Mouse (Mus musculus): ENCODE measurements at regions not wholly inside any gene's neighbourhood (a gene's known extent, or its start where the extent isn't known, plus 50 kb on each side); places are given as distances from the start of the nearest gene placed in this dataset.

DNA sequence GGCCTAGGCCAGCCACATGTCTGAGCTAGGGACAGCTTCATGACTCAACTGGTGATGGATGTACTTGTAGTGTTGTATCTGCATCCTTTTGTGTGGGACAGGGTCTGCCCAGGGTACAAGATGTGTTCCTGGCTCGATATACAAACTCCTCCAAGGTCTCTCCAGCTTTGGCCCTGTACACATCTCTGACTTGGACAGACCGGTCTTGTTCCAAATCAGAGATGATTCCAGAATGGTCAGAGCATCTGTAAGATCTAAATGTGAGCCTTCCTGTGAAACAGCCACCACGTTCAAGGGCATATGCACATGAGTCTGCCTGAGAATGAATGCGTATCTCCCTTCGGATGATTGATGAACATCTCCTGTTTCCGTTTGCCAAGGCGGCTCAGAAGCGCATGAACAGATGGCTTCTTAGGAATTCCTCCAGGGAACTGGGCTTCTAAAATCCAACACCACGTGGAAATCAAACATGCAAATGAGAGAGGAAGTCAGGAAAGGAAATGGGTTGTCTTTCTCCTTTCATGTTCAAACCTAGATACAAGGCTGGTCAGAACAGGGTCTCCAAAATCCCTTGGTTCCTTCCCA lies 172.7 kb upstream of the Fstl4 start:
- Histone ChIP-seq H3K9me3 (replicated peaks; ENCODE audit: control insufficient read depth, low read length) (no peaks in the 10 kb centered on the region; the same call in 1 of the 2 replicates), H3K4me3 (replicated peaks; ENCODE audit: low read length) (no peak overlapping the region), H3K27me3 (ENCODE audit: control insufficient read depth, insufficient read depth, low read length) (no peaks in the 10 kb centered on the region), H3K4me2 (ENCODE audit: low read depth, low read length) (no peak overlapping the region), H3K9ac (ENCODE audit: low read length) (no peak overlapping the region), H3K4me1 (ENCODE audit: control insufficient read depth, insufficient read depth, low read length) (no peaks in the 10 kb centered on the region), H3K27ac (ENCODE audit: low read length) (no peak overlapping the region), H3K36me3 (ENCODE audit: control insufficient read depth, insufficient read depth, low read length) (no peaks in the 10 kb centered on the region)
- 46% methylated on average over 9 of the region's 9 CpGs for WGBS
- ATAC-seq (ENCODE audit: insufficient read depth, low FRiP score), result no peak

- ATAC-seq (ENCODE audit: insufficient read depth, low FRiP score), result no peak
- no peaks in the 10 kb centered on the region; the same call in 1 of the 2 replicates for H3K9me3 ChIP-seq (replicated peaks; ENCODE audit: control insufficient read depth, low read length)
- no peaks in the 10 kb centered on the region for H3K4me1 ChIP-seq (ENCODE audit: control insufficient read depth, insufficient read depth, low read length)
- no peak overlapping the region for H3K9ac ChIP-seq (ENCODE audit: low read length)
- H3K4me3 ChIP-seq (replicated peaks; ENCODE audit: low read length), result no peak overlapping the region
- no peaks in the 10 kb centered on the region for H3K27me3 ChIP-seq (ENCODE audit: control insufficient read depth, insufficient read depth, low read length)
- WGBS, result 76% methylated on average over 4 of the region's 4 CpGs
- H3K36me3 ChIP-seq (ENCODE audit: control insufficient read depth, insufficient read depth, low read length), result no peaks in the 10 kb centered on the region
- H3K27ac ChIP-seq (ENCODE audit: low read length), result no peak overlapping the region
- H3K4me2 ChIP-seq (ENCODE audit: low read depth, low read length), result no peak overlapping the region
Measured at GRCm38 (mm10) chr11:52594092-52594491, 170.3 kb upstream of the Fstl4 start.

GRCm38 (mm10) chr11:52601196-52601595 lies 163.2 kb upstream of the Fstl4 start:
- Histone ChIP-seq H3K4me2 (ENCODE audit: low read depth, low read length) (no peak overlapping the region), H3K4me3 (replicated peaks; ENCODE audit: low read length) (no peak overlapping the region), H3K36me3 (ENCODE audit: control insufficient read depth, insufficient read depth, low read length) (no peaks in the 10 kb centered on the region), H3K27ac (ENCODE audit: low read length) (no peak overlapping the region), H3K9me3 (replicated peaks; ENCODE audit: control insufficient read depth, low read length) (no peaks in the 10 kb centered on the region), H3K27me3 (ENCODE audit: control insufficient read depth, insufficient read depth, low read length) (no peaks in the 10 kb centered on the region), H3K9ac (ENCODE audit: low read length) (no peak overlapping the region), H3K4me1 (ENCODE audit: control insufficient read depth, insufficient read depth, low read length) (no peaks in the 10 kb centered on the region)
- ATAC-seq (ENCODE audit: insufficient read depth, low FRiP score), result no peak
- 82% methylated on average over 6 of the region's 6 CpGs for WGBS

DNA sequence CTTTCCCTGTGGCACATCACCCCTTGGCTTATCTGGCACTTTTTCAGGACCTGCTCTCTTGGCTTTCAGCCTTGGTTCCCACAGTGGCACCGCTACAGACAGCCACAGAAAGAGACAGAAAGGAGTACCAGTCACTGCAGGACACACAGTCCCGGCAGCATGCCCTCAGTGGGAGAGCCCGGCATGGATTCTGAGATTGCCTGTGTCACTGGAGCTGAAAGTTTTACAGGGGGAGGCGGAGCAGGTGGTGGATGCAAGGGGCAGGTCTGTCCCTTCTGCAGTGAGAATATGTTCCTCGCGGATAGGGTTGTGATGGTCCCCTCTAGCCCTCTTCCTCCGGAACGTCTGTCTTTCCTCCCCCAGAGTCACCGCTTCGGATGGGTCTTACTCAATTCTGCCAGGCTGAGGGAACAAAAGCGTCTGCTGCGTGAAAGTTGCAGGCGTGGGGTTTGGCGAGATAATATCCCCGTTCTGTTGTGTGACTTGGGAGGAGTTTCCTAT lies 162.3 kb upstream of the Fstl4 start:
- Histone ChIP-seq H3K4me1 (ENCODE audit: control insufficient read depth, insufficient read depth, low read length) (no peaks in the 10 kb centered on the region), H3K9me3 (replicated peaks; ENCODE audit: control insufficient read depth, low read length) (no peaks in the 10 kb centered on the region), H3K36me3 (ENCODE audit: control insufficient read depth, insufficient read depth, low read length) (no peaks in the 10 kb centered on the region), H3K4me2 (ENCODE audit: low read depth, low read length) (no peak overlapping the region), H3K4me3 (replicated peaks; ENCODE audit: low read length) (no peak overlapping the region), H3K27ac (ENCODE audit: low read length) (no peak overlapping the region), H3K9ac (ENCODE audit: low read length) (no peak overlapping the region), H3K27me3 (ENCODE audit: control insufficient read depth, insufficient read depth, low read length) (no peaks in the 10 kb centered on the region)
- WGBS, result 70% methylated on average over 15 of the region's 15 CpGs
- no peak for ATAC-seq (ENCODE audit: insufficient read depth, low FRiP score)

GRCm38 (mm10) chr11:52602796-52603195 lies 161.6 kb upstream of the Fstl4 start:
- no peaks in the 10 kb centered on the region for H3K9me3 ChIP-seq (replicated peaks; ENCODE audit: control insufficient read depth, low read length)
- no peak overlapping the region for H3K4me3 ChIP-seq (replicated peaks; ENCODE audit: low read length)
- H3K27me3 ChIP-seq (ENCODE audit: control insufficient read depth, insufficient read depth, low read length), result no peaks in the 10 kb centered on the region
- no peak overlapping the region for H3K27ac ChIP-seq (ENCODE audit: low read length)
- 70% methylated on average over 5 of the region's 5 CpGs for WGBS
- H3K4me1 ChIP-seq (ENCODE audit: control insufficient read depth, insufficient read depth, low read length), result no peaks in the 10 kb centered on the region
- H3K36me3 ChIP-seq (ENCODE audit: control insufficient read depth, insufficient read depth, low read length), result no peaks in the 10 kb centered on the region
- no peak for ATAC-seq (ENCODE audit: insufficient read depth, low FRiP score)
- H3K9ac ChIP-seq (ENCODE audit: low read length), result no peak overlapping the region
- no peak overlapping the region for H3K4me2 ChIP-seq (ENCODE audit: low read depth, low read length)

GRCm38 (mm10) chr11:52610681-52611165 lies 153.7 kb upstream of the Fstl4 start:
- no peaks in the 10 kb centered on the region for H3K4me1 ChIP-seq (ENCODE audit: control insufficient read depth, insufficient read depth, low read length)
- H3K4me3 ChIP-seq (replicated peaks; ENCODE audit: low read length), result no peak overlapping the region
- H3K9ac ChIP-seq (ENCODE audit: low read length), result no peak overlapping the region
- peaks cover 3% of the 10 kb centered on the region for H3K9me3 ChIP-seq (replicated peaks; ENCODE audit: control insufficient read depth, low read length)
- H3K36me3 ChIP-seq (ENCODE audit: control insufficient read depth, insufficient read depth, low read length), result no peaks in the 10 kb centered on the region
- H3K4me2 ChIP-seq (ENCODE audit: low read depth, low read length), result no peak overlapping the region
- H3K27me3 ChIP-seq (ENCODE audit: control insufficient read depth, insufficient read depth, low read length), result no peaks in the 10 kb centered on the region
- H3K27ac ChIP-seq (ENCODE audit: low read length), result no peak overlapping the region
- WGBS, result 97% methylated on average over 1 of the region's 1 CpGs
- ATAC-seq (ENCODE audit: insufficient read depth, low FRiP score), result no peak

DNA sequence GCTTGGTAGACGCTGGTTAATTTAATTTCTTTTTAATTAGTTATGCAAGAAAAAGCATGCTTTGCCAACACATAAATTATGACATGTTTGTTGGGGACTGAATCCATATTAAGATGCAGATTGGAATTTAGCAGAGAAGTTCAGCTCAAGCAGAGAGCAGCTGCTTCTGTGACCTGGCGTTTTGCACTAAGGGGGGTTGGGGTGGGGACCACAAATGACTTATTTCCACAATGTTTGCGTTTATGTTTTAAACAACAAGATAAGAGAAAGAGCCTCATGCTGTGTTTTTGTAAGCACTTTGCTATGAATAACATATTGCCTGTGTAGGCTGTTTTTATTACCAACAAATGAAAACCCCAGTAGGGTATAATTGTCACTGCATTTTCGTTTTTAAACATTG lies 148.8 kb upstream of the Fstl4 start:
- H3K4me2 ChIP-seq (ENCODE audit: low read depth, low read length), result no peak overlapping the region
- WGBS, result 61% methylated on average over 4 of the region's 4 CpGs
- no peak overlapping the region for H3K4me3 ChIP-seq (replicated peaks; ENCODE audit: low read length)
- no peaks in the 10 kb centered on the region for H3K9me3 ChIP-seq (replicated peaks; ENCODE audit: control insufficient read depth, low read length)
- no peaks in the 10 kb centered on the region for H3K27me3 ChIP-seq (ENCODE audit: control insufficient read depth, insufficient read depth, low read length)
- no peak overlapping the region for H3K9ac ChIP-seq (ENCODE audit: low read length)
- no peak overlapping the region for H3K27ac ChIP-seq (ENCODE audit: low read length)
- H3K4me1 ChIP-seq (ENCODE audit: control insufficient read depth, insufficient read depth, low read length), result no peaks in the 10 kb centered on the region
- ATAC-seq (ENCODE audit: insufficient read depth, low FRiP score), result no peak
- H3K36me3 ChIP-seq (ENCODE audit: control insufficient read depth, insufficient read depth, low read length), result no peaks in the 10 kb centered on the region

- no peak overlapping the region for H3K4me3 ChIP-seq (replicated peaks; ENCODE audit: low read length)
- 0 out of 2 replicates have a peak, but pooled peaks cover 3% of the 10 kb centered on the region for H3K4me1 ChIP-seq (ENCODE audit: control insufficient read depth, insufficient read depth, low read length)
- no peaks in the 10 kb centered on the region for H3K9me3 ChIP-seq (replicated peaks; ENCODE audit: control insufficient read depth, low read length)
- H3K4me2 ChIP-seq (ENCODE audit: low read depth, low read length), result no peak overlapping the region
- no peak for ATAC-seq (ENCODE audit: insufficient read depth, low FRiP score)
- no peaks in the 10 kb centered on the region for H3K36me3 ChIP-seq (ENCODE audit: control insufficient read depth, insufficient read depth, low read length)
- 70% methylated on average over 9 of the region's 9 CpGs for WGBS
- no peak overlapping the region for H3K9ac ChIP-seq (ENCODE audit: low read length)
- no peaks in the 10 kb centered on the region for H3K27me3 ChIP-seq (ENCODE audit: control insufficient read depth, insufficient read depth, low read length)
- H3K27ac ChIP-seq (ENCODE audit: low read length), result no peak overlapping the region
Measured at GRCm38 (mm10) chr11:52618646-52619045, 145.8 kb upstream of the Fstl4 start.

DNA sequence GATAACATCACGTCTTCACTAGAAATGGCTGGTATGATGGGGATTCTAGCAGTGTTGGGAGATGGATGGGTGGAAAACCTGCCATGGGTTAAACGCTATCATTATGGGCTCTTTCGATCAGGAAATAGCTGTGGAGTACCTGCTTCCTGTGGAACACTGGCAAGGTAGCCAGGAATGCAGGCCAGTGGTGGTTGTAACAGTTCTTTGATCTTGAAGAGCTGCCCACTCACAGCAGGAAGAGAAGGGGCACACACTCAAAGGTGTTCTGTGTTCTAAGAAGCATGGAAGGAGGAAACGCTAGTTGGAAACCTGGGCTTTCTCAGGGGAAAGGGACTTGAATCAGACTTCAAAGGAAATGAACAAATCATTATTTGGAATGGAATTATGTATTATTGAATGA lies 141.6 kb upstream of the Fstl4 start:
- 44% methylated on average over 4 of the region's 4 CpGs for WGBS
- Histone ChIP-seq H3K36me3 (ENCODE audit: control insufficient read depth, insufficient read depth, low read length) (no peaks in the 10 kb centered on the region), H3K9ac (ENCODE audit: low read length) (no peak overlapping the region), H3K4me2 (ENCODE audit: low read depth, low read length) (no peak overlapping the region), H3K27ac (ENCODE audit: low read length) (no peak overlapping the region), H3K27me3 (ENCODE audit: control insufficient read depth, insufficient read depth, low read length) (no peaks in the 10 kb centered on the region), H3K4me3 (replicated peaks; ENCODE audit: low read length) (no peak overlapping the region), H3K9me3 (replicated peaks; ENCODE audit: control insufficient read depth, low read length) (no peaks in the 10 kb centered on the region), H3K4me1 (ENCODE audit: control insufficient read depth, insufficient read depth, low read length) (0 out of 2 replicates have a peak, but pooled peaks cover 3% of the 10 kb centered on the region)
- no peak for ATAC-seq (ENCODE audit: insufficient read depth, low FRiP score)

Measured in stomach, embryonic 16.5 days (tissue).